Mouse (Mus musculus) CH12F3 (cell line): ENCODE results near the gene Gm128.

Experiments
- in situ Hi-C: fragments of 300-500 bp; cut with MboI; formaldehyde crosslinking; loops from 2 replicates; pipeline ENCODE4 v1.14.3; 2020; ENCODE audit warnings: low sequenced_read_pairs

Gene Gm128

DNA sequence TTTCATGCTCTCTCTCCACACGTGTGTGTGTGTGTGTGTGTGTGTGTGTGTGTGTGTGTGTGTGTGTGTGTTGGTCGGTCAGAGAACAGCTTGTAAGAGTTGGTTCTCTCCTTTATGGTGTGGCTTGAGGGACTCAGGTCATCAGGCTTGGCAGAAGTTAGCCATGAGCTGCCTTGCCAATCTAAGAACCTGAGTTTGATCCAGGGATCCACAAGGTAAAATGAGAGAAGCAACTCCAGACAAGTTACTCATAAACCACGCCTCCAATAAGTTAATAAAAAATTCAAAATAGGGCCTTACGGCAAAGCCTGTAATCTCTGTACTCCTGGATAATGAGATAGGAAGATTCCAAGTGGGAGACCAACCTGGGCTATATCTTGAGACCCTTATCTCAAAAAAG, 33.1 kb downstream of the Gm128 start:
- in situ Hi-C loops, result no loop called here

DNA sequence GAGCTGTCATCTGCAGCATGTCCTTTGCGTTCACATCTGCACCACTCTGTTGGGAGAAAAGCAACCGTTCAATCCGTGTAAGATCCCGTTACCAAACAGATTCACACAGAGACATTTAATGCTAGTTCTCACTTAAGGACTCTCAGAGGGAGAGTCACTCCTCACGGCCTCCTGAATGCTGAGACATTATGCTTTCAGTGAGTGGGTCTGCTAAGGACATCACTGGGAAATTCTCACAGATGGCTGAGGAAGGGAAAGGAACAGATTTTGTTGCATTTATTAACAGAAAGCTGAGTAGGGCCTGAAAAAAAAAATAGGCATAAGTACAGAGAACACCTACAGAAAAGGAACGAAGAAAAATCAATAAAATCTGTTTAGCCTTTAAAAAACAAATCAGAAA, 37.5 kb downstream of the Gm128 start:
- in situ Hi-C loops, result no loop called here

DNA sequence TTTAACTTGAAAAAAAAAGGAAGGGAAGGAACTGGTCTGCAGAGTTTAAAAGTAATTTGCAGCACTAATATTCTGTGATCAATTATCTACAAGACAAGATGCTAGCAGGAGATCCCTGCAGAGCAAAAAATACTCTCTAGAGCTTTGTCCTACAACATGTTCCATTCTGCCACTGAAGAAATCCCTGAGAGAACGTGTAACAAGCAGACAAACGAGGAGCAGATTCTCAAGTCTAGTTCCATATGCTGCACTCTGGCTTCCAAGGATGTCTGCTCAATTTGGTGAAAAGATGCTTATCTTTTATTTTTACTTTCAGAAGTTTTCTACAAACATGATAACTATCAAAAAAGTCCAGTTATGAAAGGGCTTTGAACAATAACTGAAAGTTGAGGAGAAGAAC, 40.8 kb downstream of the Gm128 start:
- in situ Hi-C loops, result no loop called here

DNA sequence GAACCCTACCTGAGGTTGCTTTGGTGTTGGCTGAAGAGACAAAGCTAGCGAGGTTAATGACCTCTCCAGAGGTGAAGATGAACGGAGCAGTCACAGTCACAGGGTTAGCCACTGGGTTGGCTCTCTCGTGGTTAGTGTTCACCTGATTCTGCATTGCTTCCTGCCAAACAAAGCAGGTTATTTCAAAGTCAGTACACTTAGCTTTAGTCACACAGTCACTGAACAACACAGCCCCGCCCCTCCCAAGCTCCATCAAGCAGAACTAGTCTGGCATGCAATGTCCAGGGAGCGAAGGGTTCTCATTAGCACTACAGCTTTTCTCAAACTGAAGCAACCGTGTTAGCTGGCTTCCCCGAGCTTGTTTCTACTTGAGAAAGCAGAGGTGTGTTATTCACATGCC, 41.3 kb downstream of the Gm128 start:
- in situ Hi-C loops, result no loop called here

DNA sequence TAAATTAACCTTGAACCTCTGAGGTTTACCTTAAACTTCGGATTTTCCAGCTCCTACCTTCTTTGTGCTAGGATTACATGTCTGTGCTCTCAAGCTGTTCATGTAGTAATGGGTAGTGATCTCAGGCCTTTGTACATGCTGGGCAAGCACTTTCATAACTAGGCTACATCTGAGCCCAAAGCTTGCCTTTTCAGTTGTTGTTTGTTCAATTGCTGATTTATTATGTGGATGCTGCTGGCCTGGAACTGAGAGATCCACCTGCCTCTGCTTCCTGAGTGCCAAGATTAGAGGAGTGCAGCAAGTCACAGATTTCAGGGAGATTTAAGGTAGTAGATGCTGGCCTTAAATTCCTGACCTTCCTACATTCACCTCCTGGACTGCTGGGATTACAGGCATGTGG, 42.3 kb downstream of the Gm128 start:
- in situ Hi-C loops, result no loop called here

DNA sequence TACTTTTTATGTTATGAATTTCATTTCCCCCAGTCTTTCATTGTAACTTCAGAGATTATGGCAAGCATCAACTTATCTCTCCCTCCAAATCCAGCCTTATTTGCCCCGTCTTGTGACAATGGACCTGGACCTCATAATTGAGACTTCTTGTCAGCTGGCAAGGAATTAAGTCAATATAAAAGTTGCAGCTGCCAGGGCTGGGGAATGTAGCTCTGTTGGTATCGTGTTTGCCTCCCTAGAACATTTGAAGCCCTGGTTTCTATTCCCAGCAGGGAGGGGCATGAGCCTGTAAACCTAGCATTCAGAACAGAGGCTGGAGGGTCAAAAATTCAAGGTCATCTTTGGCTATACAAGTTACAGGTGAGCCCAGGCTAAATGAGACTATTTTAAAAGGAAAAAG, 45.6 kb downstream of the Gm128 start:
- in situ Hi-C loops, result no loop called here

DNA sequence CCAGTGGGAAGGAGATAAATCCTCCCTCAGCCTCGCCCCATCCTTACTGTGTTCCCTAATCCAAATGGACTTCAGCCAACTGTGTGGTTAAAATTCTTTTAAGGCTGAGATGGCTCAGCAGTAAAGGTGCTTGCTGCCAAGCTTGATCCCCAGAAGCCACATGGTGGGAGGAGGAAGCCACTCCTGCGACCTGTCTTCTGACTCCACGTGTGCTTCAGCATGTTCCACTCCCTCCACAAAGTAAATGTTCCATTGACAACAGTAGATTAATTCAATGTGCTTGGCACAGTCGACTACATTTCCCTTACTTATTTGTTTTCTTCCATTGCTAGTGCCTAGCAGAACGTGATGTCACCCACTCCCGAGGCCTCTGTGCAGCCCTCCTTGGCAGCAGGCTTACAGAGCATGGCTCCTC, 46.7 kb downstream of the Gm128 start:
- in situ Hi-C loops, result no loop called here
